Mouse (Mus musculus) kidney, postnatal 0 days (tissue): ENCODE results near the gene Gng4. TPM values are rescaled to one million over a fixed set of nuclear protein-coding genes. Genes with fewer than 3 reads are reported as not detected.
"Not testable (repeated sequence)": the region's sequence is repeated elsewhere in the genome, so short reads cannot be mapped to it uniquely, and the experiment has no call there.

Source experiments
- ATAC-seq: fragments of 200-750 bp; cut with Nextera tagmentation; replicated peaks from 2 replicates; pipeline ENCODE4 v1.8.0; 2017; ENCODE audit warnings: low read depth, moderate number of reproducible peaks, moderate TSS enrichment, moderate library complexity; ENCODE audit not compliant: low FRiP score
- DNase-seq: peaks from one replicate; pipeline ENCODE4 v3.0.0-alpha.2; 2016; ENCODE audit warnings: low spot score
- H3K27ac ChIP-seq: fragments of 300-500 bp; sonication (generic); 2 replicates; pipeline ENCODE4 v1.5.1; 2014; ENCODE audit warnings: mild to moderate bottlenecking
- H3K27me3 ChIP-seq: fragments of 300-500 bp; sonication (generic); 2 replicates; pipeline ENCODE4 v1.6.1; 2014; ENCODE audit warnings: low read length, mixed read lengths; ENCODE audit not compliant: insufficient read depth
- H3K36me3 ChIP-seq: fragments of 300-500 bp; sonication (generic); 2 replicates; pipeline ENCODE4 v1.6.1; 2014; ENCODE audit warnings: low read length, mixed read lengths; ENCODE audit not compliant: insufficient read depth
- H3K4me1 ChIP-seq: fragments of 300-500 bp; sonication (generic); replicated peaks from 2 replicates; pipeline ENCODE4 v1.6.1; 2014; ENCODE audit warnings: antibody characterized with exemption, low read length, mixed read lengths; ENCODE audit not compliant: insufficient read depth
- H3K4me2 ChIP-seq: fragments of 300-500 bp; sonication (generic); 2 replicates; pipeline ENCODE4 v1.6.1; 2014; ENCODE audit warnings: mild to moderate bottlenecking, low read length, moderate library complexity, mixed read lengths
- H3K4me3 ChIP-seq: fragments of 300-500 bp; sonication (generic); replicated peaks from 2 replicates; pipeline ENCODE4 v1.5.1; 2014; ENCODE audit warnings: low read depth, low read length
- H3K9ac ChIP-seq: fragments of 300-500 bp; sonication (generic); 2 replicates; pipeline ENCODE4 v1.6.1; 2014; ENCODE audit warnings: low read depth, low read length
- H3K9me3 ChIP-seq: fragments of 300-500 bp; sonication (generic); replicated peaks from 2 replicates; pipeline ENCODE4 v1.6.1; 2016; ENCODE audit warnings: low read length, inconsistent platforms, mixed read lengths
- CTCF ChIP-seq: IDR thresholded peaks from 2 replicates; pipeline ENCODE4 v1.5.1; 2016; ENCODE audit warnings: antibody characterized with exemption, low read depth, mild to moderate bottlenecking, moderate library complexity
- WGBS: fragments of 180-500 bp; shearing (Covaris S2); extraction: QIAGEN DNeasy Blood & Tissue Kit; methylation state at CpG from one replicate; pipeline ENCODE4 v1.1.7; 2014; 5-methylcytosine and 5-hydroxymethylcytosine counted together
- polyA plus RNA-seq: library from polyadenylated mRNA; unstranded; fragments of >200 nt; fragmentation: Nextera tagmentation; extraction: Ambion mirVana; gene quantifications from 2 replicates; pipeline ENCODE4 v1.2.1, GENCODE M21; 2015

Gng4 gene
- polyA plus RNA-seq, 1 experiment from 2014 or later, result 0.64 TPM

- no peak overlapping the region for H3K9ac ChIP-seq
- H3K4me1 ChIP-seq, result peaks cover 9% of the 10 kb centered on the region; the same call in 1 of the 2 replicates
- H3K27ac ChIP-seq, result no peak overlapping the region
- no peak overlapping the region for H3K4me3 ChIP-seq
- ATAC-seq, result no peak
- no peak for DNase-seq
- no peak for TF ChIP-seq CTCF
- peaks cover 21% of the 10 kb centered on the region for H3K27me3 ChIP-seq
- H3K36me3 ChIP-seq, result no peaks in the 10 kb centered on the region
- 88% methylated on average over 6 of the region's 6 CpGs for WGBS
- no peaks in the 10 kb centered on the region for H3K9me3 ChIP-seq
- no peak overlapping the region for H3K4me2 ChIP-seq
These were observed 3.1 kb downstream of the Gng4 start for GRCm38 (mm10) chr13:13786971-13787370.

GRCm38 (mm10) chr13:13788070-13788469 is 4.2 kb downstream of the Gng4 start:
- no peak overlapping the region for H3K9ac ChIP-seq
- H3K9me3 ChIP-seq, result no peaks in the 10 kb centered on the region
- ATAC-seq (no peak), DNase-seq (no peak)
- peaks cover 17% of the 10 kb centered on the region for H3K27me3 ChIP-seq
- WGBS, result 91% methylated on average over 4 of the region's 4 CpGs
- H3K4me3 ChIP-seq, result no peak overlapping the region
- H3K4me1 ChIP-seq, result peaks cover 9% of the 10 kb centered on the region; the same call in 1 of the 2 replicates
- no peak for TF ChIP-seq CTCF
- H3K27ac ChIP-seq, result no peak overlapping the region
- no peak overlapping the region for H3K4me2 ChIP-seq
- H3K36me3 ChIP-seq, result no peaks in the 10 kb centered on the region

- H3K36me3 ChIP-seq, result no peaks in the 10 kb centered on the region
- ATAC-seq, result no peak
- H3K27ac ChIP-seq, result no peak overlapping the region
- WGBS, result 86% methylated on average over 3 of the region's 3 CpGs
- H3K4me1 ChIP-seq, result no peaks in the 10 kb centered on the region
- no peak overlapping the region for H3K9ac ChIP-seq
- no peak for TF ChIP-seq CTCF
- no peaks in the 10 kb centered on the region for H3K9me3 ChIP-seq
- H3K27me3 ChIP-seq, result no peaks in the 10 kb centered on the region
- no peak overlapping the region for H3K4me2 ChIP-seq
- no peak for DNase-seq
- no peak overlapping the region for H3K4me3 ChIP-seq
These were observed 8.1 kb downstream of the Gng4 start for GRCm38 (mm10) chr13:13791981-13792380.

- Histone ChIP-seq H3K4me1 (no peaks in the 10 kb centered on the region), H3K9ac (no peak overlapping the region), H3K4me3 (no peak overlapping the region), H3K4me2 (no peak overlapping the region), H3K27me3 (no peaks in the 10 kb centered on the region), H3K36me3 (no peaks in the 10 kb centered on the region), H3K27ac (no peak overlapping the region), H3K9me3 (no peaks in the 10 kb centered on the region)
- DNase-seq (no peak), ATAC-seq (no peak)
- no peak for TF ChIP-seq CTCF
- 28% methylated on average over 5 of the region's 5 CpGs for WGBS
These were observed 11.4 kb downstream of the Gng4 start for GRCm38 (mm10) chr13:13795166-13795832.

- H3K4me3 ChIP-seq, result no peak overlapping the region
- H3K36me3 ChIP-seq, result no peaks in the 10 kb centered on the region
- no peak for DNase-seq
- WGBS, result 85% methylated on average over 1 of the region's 1 CpGs
- no peak overlapping the region for H3K27ac ChIP-seq
- no peak overlapping the region for H3K4me2 ChIP-seq
- no peaks in the 10 kb centered on the region for H3K27me3 ChIP-seq
- H3K9ac ChIP-seq, result no peak overlapping the region
- ATAC-seq, result no peak
- H3K4me1 ChIP-seq, result no peaks in the 10 kb centered on the region
- H3K9me3 ChIP-seq, result no peaks in the 10 kb centered on the region
- TF ChIP-seq CTCF, result no peak
These were observed 12.2 kb downstream of the Gng4 start for GRCm38 (mm10) chr13:13796082-13796481.

- not testable (repeated sequence) for ATAC-seq, H3K27ac ChIP-seq, H3K36me3 ChIP-seq, H3K27me3 ChIP-seq, DNase-seq, H3K9ac ChIP-seq, H3K9me3 ChIP-seq, H3K4me1 ChIP-seq, H3K4me3 ChIP-seq, H3K4me2 ChIP-seq
- 91% methylated on average over 12 of the region's 12 CpGs for WGBS
These were observed 14.0 kb downstream of the Gng4 start for GRCm38 (mm10) chr13:13797816-13798215.

- no peaks in the 10 kb centered on the region for H3K9me3 ChIP-seq
- no peaks in the 10 kb centered on the region for H3K4me1 ChIP-seq
- H3K9ac ChIP-seq, result no peak overlapping the region
- H3K36me3 ChIP-seq, result no peaks in the 10 kb centered on the region
- H3K4me2 ChIP-seq, result no peak overlapping the region
- no peak overlapping the region for H3K27ac ChIP-seq
- ATAC-seq (no peak), DNase-seq (no peak)
- H3K27me3 ChIP-seq, result no peaks in the 10 kb centered on the region
- H3K4me3 ChIP-seq, result no peak overlapping the region
- WGBS, result 88% methylated on average over 8 of the region's 8 CpGs
- no peak for TF ChIP-seq CTCF
These were observed 14.9 kb downstream of the Gng4 start for GRCm38 (mm10) chr13:13798775-13799174.
